Mouse (Mus musculus) embryo, embryonic 10.5 days (tissue): ENCODE results near the gene Chst14.

Source experiments
- DNase-seq: peaks from one replicate; pipeline ENCODE4 v3.0.0-alpha.2; 2015; ENCODE audit warnings: low spot score

The Chst14 gene

GRCm38 (mm10) chr2:118926361-118926997 is at the start of gene Chst14:
Gene Chst14 (plus strand): TSS chr2:118926496.
- DNase-seq: peak; percentile 88

DNA sequence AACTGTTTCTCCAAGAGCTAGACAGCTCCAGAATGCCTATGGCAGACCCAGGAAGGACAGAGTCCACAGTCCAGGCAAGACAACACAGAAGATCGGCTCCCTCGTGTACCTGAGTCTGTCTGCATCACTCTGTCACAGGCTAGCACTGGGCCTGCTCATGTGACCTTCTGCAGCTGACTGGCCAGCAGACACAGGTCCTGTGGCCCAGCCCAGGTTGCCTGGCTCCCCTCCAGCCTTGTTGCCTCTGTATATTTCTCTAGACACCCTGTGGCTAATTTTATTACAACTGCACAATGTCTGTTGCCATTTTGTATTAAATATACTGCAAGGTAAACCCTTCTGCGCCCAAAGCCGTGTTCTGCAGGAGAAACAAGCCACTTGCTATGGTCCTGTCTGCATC is 45.3 kb upstream of the Chst14 start:
- DNase-seq: no peak

- DNase-seq: no peak
Measured at GRCm38 (mm10) chr2:118881956-118882355, 44.3 kb upstream of the Chst14 start.

- DNase-seq: peak; percentile 87
Measured at GRCm38 (mm10) chr2:118882840-118883679, 43.2 kb upstream of the Chst14 start.

GRCm38 (mm10) chr2:118887440-118887839 is 38.9 kb upstream of the Chst14 start:
- DNase-seq: no peak

- no peak for DNase-seq
Measured at GRCm38 (mm10) chr2:118887845-118888548, 38.3 kb upstream of the Chst14 start.

- DNase-seq: no peak
Measured at GRCm38 (mm10) chr2:118891173-118891572, 35.1 kb upstream of the Chst14 start.

DNA sequence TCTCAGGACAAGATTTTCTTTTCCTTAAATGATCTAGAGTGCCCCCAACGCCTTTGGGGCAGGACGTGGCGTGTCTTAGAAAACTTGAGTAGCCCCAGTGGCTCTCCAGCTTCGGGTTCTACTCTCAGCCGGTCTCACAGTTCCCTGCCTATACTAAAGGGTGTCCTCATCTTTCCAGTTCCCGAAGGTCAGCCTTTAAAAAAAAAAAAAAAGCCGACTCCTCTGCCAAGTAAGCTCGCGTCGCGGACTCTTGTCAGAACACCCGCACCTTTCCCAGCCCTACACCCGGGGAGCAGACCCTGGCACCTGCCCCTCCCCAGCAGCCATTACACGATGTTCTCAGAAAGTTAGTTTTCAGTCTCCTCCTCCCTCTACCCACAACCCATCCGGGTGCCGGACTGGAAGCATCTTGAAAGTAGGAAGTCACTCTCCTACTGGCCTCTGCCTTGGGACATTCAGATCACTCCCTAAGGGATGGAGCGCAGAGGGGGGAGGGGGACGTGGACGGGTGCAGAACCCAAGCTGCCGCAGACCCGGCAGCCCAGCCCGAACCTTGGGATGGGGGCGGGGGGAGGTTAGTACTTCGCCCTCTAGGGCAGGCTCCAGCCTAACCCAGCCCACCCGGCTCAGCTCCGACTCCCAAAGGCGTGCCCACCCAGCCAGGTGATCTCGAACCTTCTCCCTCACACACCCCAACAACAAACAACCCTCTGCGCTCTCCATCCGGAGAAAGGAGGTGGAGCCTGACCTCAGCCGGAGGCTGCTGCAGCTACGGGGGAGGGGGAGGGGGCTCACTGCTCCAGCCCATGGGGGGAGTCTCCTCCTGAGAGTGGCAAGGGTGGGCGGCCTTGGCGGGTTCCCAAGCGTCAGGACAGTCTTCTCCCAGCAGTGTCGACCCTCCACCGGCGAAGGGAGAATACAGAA is 30.0 kb upstream of the Chst14 start:
- DNase-seq: peak; percentile 57

DNA sequence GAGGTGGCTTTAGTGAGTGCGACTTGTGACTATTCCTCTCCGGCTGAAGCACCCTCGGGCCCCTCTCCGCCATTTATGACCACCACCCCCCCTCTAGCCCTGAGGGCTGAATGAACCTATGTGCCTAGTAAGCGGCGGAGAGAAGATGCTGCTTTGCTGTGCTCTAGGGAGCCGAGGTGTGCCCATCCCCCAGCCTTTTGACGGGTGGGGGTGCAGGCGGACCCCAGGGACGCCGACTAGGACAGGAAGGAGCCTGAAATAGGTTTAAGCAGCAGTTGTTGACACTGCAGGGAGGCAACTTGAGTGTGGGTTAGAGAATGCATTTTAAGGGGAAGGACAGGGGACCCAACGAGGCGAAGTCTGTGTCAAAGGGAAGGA is 29.4 kb upstream of the Chst14 start:
- DNase-seq: no peak

- DNase-seq: no peak
Measured at GRCm38 (mm10) chr2:118897392-118897791, 28.9 kb upstream of the Chst14 start.

DNA sequence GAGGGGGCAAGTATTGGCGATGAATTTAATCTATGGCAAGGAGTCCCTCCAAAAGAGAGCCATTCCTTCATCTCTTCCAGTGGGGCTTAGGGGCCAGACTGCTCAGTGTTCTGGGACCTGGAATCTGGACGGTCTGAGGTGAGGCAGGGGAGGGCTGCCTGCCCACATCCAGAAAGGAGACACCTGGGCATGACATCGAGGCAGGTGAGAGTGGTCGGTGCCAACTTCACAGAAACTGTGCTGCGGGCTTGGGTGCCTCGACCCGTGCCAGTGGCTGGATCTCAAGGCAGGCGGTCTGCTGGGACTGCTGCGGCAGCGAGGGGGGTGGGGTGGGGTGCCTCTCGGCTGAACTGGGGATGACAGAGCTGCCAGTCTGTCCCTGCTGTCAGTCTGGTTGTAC is 28.5 kb upstream of the Chst14 start:
- DNase-seq: no peak

DNA sequence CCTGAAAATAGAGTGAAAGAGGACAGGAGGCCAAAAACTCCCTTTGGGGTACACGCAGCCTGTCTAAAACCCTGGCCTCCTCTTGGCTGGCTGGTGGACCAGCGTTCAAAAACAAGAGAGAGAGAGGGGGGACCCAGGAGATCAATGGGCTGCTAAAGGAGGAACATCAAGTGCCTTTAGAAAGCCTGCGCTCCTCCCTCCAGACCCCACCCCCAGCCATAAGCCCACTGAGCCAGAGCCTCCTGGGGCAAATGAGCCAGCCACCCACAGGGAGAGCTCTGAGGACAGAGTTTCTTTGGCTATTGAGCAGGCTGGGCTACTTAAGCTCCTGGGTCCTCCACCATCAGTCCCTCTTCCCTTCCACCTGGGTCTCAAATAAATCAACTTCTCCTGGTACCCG is 27.5 kb upstream of the Chst14 start:
- DNase-seq: no peak

GRCm38 (mm10) chr2:118899306-118899705 is 27.0 kb upstream of the Chst14 start:
- DNase-seq: peak; percentile 27

DNA sequence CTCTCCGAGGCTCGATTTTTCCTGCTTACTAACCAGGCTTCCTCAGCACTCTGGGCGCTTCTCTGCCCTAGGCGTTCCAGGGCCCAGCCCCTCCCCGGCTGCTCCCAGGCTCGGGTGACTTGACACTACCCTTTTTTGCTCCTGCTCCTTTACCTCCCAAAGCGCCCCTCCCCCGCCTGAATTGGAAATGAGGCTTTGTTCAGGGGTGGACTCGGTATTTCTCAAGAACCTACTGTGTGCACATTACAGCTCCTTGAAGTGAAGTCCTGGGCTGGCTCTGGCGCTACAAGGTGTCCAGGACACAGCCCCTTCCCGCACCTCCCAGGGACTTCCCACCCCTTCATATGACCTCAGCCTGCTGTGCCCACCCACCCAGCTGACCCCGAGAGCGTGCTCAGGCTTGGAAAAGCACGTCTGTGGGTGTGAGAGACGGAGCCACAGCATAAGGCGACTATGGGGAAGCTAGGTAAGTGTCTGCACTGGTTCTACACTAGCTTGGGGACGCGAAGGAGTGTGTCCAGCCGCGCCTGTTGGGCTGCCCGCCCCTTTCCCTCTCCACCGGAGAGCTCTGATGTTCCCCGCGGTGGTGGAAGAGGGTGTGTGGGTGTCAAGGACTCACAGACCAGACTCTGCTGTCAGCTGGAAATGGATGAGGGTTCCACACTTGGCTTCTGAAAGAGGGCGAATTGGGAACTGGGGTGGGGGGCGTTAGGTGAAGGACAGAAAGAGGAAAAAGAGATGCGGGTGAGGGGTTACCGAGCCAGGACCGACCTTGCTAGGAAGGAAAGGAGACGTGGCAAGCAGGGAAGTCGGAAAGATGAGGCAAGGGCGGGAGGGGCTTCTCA is 26.1 kb upstream of the Chst14 start, which contains the start of gene Bahd1:
Bahd1 (plus strand) TSS at position 397 of the 845 bp plus-strand sequence.
- DNase-seq: peak; percentile 64

DNA sequence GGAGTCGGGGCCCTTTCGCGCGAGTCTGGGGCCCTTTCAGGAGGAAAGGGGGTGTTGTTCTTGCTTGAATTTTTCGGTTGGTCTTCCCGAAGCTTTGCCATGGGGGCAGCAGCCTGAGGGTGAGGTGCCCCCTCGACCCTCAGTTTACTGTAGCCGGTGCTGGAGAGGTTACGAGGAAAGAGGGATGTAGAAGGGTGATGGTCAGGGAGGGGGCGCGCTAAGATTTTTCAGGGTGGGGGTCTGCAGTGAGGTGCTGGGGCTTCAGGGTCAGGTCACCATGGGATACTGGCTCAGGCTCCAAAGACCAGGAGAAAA is 25.5 kb upstream of the Chst14 start:
- DNase-seq: no peak

DNA sequence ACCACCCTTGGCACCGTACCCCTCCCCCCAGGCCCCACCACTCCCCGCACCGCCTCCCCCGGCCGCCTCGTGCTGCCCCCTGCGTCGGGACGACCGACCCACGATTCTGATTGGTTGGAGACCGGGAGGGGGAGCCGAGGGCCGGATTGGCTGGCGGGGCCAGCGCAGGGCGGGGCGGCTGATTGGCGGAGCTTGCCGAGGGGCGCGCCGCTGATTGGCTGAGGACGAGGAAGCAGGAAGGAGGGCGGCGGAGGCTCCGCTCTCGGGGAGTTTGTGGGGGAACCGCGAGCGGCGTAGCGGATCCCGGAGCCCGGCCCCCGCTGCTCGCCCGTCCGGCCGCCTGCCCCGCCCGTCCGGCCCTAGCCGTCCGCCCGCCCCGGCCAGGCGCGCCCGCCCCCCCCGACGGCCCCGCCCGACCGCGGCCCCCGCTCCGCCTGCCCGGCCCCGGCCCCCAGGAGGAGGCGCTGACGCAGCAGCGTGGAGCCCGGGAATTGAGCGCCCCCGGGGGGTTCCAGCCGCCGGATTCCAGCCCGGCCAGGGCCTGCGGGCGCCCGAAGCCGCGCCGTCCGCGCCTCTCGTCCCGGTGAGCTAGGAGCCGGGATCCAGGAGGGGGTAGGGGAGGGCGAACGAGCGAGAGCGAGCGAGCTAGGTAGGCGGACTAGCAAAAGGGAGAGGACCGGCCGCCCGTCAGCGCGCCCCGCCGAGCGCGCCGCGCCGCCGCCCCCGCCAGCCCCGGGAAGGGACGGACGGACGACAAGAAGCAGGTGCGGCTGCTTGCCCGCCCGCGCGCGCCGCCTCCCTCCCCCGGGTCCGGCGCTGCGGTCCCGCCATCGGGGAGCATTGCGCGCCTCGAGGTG is 24.9 kb upstream of the Chst14 start:
- peak; percentile 95 for DNase-seq

DNA sequence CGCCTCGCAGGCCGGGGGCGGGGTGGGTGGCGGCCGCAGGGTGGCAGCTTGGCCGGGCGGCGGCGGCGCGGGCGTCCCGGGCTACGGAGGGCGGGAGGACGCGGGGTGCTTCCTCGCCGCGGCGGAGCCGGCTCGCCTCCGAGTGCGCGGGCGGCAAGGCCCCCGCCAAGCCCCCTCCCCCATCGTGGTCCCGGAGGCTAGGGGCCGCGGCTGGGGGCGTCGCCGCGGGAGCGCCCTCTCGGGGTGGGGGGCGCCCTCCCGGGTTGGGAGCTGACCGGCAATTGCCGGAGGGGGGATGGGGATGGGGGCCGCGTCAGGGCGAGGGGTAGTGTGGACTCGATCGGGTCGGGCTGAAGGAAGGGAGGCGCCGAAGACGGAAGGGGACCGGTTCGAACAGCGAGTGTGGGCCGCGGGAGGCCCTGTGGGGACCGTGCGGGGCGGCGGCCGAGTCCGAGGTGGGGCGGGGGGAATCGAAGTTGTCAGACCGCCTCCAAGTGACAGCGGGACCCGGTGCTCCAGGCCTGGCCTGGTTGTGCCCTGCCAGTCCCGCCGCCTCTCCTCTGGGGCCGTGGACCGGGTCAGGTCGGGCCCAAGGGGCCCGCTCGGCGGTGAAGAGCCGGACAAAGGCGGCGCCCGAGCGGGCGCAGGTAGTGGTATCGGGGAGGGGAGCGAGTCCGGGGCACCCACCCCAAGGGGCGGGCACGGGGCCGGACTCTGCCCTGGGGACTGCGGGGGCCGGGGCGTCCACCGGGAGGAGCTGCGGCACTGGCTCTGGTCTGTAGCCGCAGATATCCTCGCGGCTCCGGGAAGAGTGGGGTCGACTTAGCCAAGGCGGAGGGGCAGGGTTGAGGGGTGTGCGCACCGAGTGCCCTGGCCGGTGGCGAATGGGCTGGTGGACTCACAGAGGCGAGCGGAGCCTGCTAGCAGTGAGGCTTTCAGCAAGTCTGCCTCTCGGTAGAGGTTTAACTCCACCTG is 24.0 kb upstream of the Chst14 start:
- DNase-seq: peak; percentile 74

DNA sequence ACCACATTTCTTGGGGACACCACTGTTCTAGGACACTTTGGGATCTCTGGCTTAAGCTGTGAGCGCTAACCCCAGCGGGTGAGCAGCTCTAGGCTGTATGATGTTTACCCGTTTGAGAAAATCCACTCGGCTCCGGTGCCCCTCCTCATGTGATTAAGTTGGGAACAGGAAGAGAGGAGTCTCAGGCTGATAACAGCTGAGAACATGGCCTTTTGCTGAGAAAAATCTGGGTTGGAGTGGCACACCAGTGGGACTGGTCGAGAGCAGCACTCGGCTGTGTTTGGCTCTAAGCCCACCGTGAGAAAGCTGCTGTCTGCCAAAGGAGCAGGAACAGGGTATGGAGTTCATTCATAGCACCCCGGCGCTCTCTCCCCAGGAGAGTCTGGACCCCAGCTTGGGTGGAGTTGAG is 23.0 kb upstream of the Chst14 start:
- peak; percentile 22 for DNase-seq
